Mouse (Mus musculus): Measurements from ENCODE around the gene Rsad2. TPM values are rescaled to one million over a fixed set of nuclear protein-coding genes. Genes with fewer than 3 reads are reported as not detected.
"Not testable (repeated sequence)": the region's sequence is repeated elsewhere in the genome, so short reads cannot be mapped to it uniquely, and the experiment has no call there.

Rsad2 gene
- polyA plus RNA-seq, 1 experiment: 1.7 TPM

DNA sequence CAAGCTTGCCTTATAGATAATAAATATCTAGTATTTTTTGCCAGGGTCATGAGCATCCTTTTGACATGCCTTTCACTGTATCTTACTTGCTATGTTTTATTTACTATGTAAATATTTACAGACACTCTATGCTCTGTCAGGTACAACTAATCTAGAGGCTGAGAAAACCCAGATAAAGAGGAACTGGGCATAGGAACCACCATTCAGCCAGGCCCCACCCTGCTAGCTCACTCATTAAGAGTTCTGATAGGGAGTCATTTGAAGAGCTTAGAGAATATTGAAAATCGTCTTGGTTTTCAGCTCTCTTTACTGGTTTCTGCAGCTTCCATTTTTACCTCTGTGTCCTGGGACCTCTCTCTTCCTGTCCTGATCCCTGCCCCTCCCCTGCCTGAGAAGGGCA, 5.1 kb downstream of the Rsad2 start:
- peaks cover 44% of the 10 kb centered on the region for H3K4me1 ChIP-seq (ENCODE audit: control insufficient read depth)
- H3K9me3 ChIP-seq (ENCODE audit: control insufficient read depth, low read length): no peaks in the 10 kb centered on the region
- no peaks in the 10 kb centered on the region; the same call in 1 of the 2 replicates for H3K36me3 ChIP-seq (ENCODE audit: control insufficient read depth)
- peak overlapping the region; percentile 39 for H3K4me3 ChIP-seq (replicated peaks)
- H3K27me3 ChIP-seq (ENCODE audit: control insufficient read depth): peaks cover 2% of the 10 kb centered on the region; the same call in 1 of the 2 replicates
- no peak for TF ChIP-seq GATA1 (IDR thresholded peaks at IDR 0.05; ENCODE audit: low read length)
- no peak for TF ChIP-seq TAL1 (IDR thresholded peaks at IDR 0.05; ENCODE audit: low read length)

- Histone ChIP-seq H3K9me3 (ENCODE audit: control insufficient read depth, low read length) (no peaks in the 10 kb centered on the region), H3K4me1 (ENCODE audit: control insufficient read depth) (peaks cover 36% of the 10 kb centered on the region), H3K27me3 (ENCODE audit: control insufficient read depth) (no peaks in the 10 kb centered on the region), H3K36me3 (ENCODE audit: control insufficient read depth) (no peaks in the 10 kb centered on the region; the same call in 1 of the 2 replicates), H3K4me3 (replicated peaks) (no peak overlapping the region)
- TF ChIP-seq TAL1 (IDR thresholded peaks at IDR 0.05; ENCODE audit: low read length) (no peak), GATA1 (IDR thresholded peaks at IDR 0.05; ENCODE audit: low read length) (no peak)
These were observed 6.8 kb downstream of the Rsad2 start for GRCm38 (mm10) chr12:26449483-26449882.

DNA sequence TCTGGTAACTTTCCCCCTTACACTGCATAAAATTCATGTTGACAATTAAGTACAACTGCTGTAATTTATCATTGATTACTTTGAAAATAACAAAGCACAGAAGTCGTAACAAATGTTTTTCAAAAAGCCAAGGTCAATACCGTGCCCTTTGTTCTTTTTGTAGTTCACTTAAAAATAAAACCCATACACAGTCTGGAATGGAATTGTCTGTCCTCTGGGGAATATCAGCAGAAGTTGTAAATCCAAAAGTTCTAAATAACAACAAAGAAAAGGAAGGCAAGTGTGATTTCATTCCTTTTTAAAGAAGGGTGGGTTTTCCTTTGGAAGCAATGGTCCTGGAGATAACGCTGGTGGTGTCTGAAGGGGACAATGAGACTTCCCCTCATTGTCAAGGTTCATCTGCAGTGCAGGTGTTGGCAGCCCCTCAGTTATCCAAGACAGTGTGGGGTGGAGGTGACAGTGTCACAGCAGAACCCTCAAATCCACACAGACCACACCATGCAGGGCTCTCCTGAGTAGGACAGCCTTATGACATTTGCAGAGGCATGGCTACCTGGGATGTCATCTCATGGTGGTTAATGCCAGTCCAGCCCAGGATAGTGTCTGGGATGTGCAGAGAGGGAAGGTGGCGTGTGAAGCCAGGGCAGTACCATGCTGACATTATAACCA, 9.7 kb downstream of the Rsad2 start:
- H3K4me3 ChIP-seq (replicated peaks): no peak overlapping the region
- H3K36me3 ChIP-seq (ENCODE audit: control insufficient read depth): no peaks in the 10 kb centered on the region; the same call in 1 of the 2 replicates
- TF ChIP-seq GATA1 (IDR thresholded peaks at IDR 0.05; ENCODE audit: low read length): no peak
- TF ChIP-seq TAL1 (IDR thresholded peaks at IDR 0.05; ENCODE audit: low read length): no peak
- H3K9me3 ChIP-seq (ENCODE audit: control insufficient read depth, low read length): no peaks in the 10 kb centered on the region
- no peaks in the 10 kb centered on the region for H3K27me3 ChIP-seq (ENCODE audit: control insufficient read depth)
- peaks cover 15% of the 10 kb centered on the region for H3K4me1 ChIP-seq (ENCODE audit: control insufficient read depth)

GRCm38 (mm10) chr12:26444511-26444910, 11.7 kb downstream of the Rsad2 start:
- H3K9me3 ChIP-seq (ENCODE audit: control insufficient read depth, low read length): no peaks in the 10 kb centered on the region
- TF ChIP-seq TAL1 (IDR thresholded peaks at IDR 0.05; ENCODE audit: low read length) (no peak), GATA1 (IDR thresholded peaks at IDR 0.05; ENCODE audit: low read length) (no peak)
- no peaks in the 10 kb centered on the region for H3K27me3 ChIP-seq (ENCODE audit: control insufficient read depth)
- no peak overlapping the region for H3K4me3 ChIP-seq (replicated peaks)
- H3K4me1 ChIP-seq (ENCODE audit: control insufficient read depth): peaks cover 2% of the 10 kb centered on the region; the same call in 1 of the 2 replicates
- H3K36me3 ChIP-seq (ENCODE audit: control insufficient read depth): no peaks in the 10 kb centered on the region; the same call in 1 of the 2 replicates

DNA sequence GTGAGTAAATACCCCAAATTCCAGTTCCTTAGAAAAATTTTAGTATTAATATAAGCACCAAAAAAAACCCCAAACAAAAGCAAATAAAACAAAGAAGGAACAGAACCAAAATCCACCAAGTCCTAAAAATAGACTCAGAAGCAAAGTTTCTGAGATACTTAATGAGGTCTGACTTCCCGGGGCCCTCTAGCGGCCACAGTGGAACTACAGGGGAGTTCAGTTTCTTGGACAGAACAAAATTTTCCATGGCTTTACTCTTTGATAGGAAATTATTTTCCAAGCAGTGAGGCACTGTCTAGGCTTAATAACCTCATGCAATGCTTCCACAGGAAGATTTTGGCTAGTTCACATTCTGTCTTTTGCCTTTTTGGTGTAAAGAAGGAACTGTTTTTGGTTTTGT, 12.2 kb downstream of the Rsad2 start:
- Histone ChIP-seq H3K27me3 (ENCODE audit: control insufficient read depth) (no peaks in the 10 kb centered on the region), H3K4me3 (replicated peaks) (no peak overlapping the region), H3K9me3 (ENCODE audit: control insufficient read depth, low read length) (no peaks in the 10 kb centered on the region), H3K4me1 (ENCODE audit: control insufficient read depth) (peaks cover 2% of the 10 kb centered on the region; the same call in 1 of the 2 replicates), H3K36me3 (ENCODE audit: control insufficient read depth) (no peaks in the 10 kb centered on the region; the same call in 1 of the 2 replicates)
- TF ChIP-seq GATA1 (IDR thresholded peaks at IDR 0.05; ENCODE audit: low read length) (no peak), TAL1 (IDR thresholded peaks at IDR 0.05; ENCODE audit: low read length) (no peak)

DNA sequence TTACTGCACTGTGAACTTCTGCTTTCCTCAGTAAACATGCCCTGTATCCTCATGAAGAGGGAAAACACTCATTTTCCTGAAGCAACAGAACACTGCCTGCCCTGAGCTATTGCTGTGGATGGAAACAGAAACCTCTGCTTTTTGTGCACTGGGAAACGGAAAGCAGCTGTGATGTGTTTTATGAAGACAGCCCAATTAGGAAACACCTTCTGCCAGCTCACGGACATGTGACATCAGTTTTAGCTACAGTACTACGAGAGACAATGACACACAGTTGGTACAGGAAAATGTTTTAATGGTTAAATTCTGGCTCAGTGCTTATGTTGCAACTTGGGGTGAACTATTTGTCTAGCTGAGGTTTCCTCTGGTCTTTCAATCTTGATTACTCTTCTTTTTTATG, 16.9 kb downstream of the Rsad2 start:
- Histone ChIP-seq H3K4me1 (ENCODE audit: control insufficient read depth) (no peaks in the 10 kb centered on the region), H3K36me3 (ENCODE audit: control insufficient read depth) (no peaks in the 10 kb centered on the region), H3K9me3 (ENCODE audit: control insufficient read depth, low read length) (no peaks in the 10 kb centered on the region), H3K27me3 (ENCODE audit: control insufficient read depth) (no peaks in the 10 kb centered on the region), H3K4me3 (replicated peaks) (no peak overlapping the region)
- TF ChIP-seq TAL1 (IDR thresholded peaks at IDR 0.05; ENCODE audit: low read length): no peak
- no peak for TF ChIP-seq GATA1 (IDR thresholded peaks at IDR 0.05; ENCODE audit: low read length)

- no peaks in the 10 kb centered on the region for H3K4me1 ChIP-seq (ENCODE audit: control insufficient read depth)
- H3K36me3 ChIP-seq (ENCODE audit: control insufficient read depth): no peaks in the 10 kb centered on the region
- H3K27me3 ChIP-seq (ENCODE audit: control insufficient read depth): no peaks in the 10 kb centered on the region
- no peaks in the 10 kb centered on the region for H3K9me3 ChIP-seq (ENCODE audit: control insufficient read depth, low read length)
- TF ChIP-seq TAL1 (IDR thresholded peaks at IDR 0.05; ENCODE audit: low read length) (no peak), GATA1 (IDR thresholded peaks at IDR 0.05; ENCODE audit: low read length) (no peak)
- no peak overlapping the region for H3K4me3 ChIP-seq (replicated peaks)
These were observed 18.3 kb downstream of the Rsad2 start for GRCm38 (mm10) chr12:26437950-26438349.

DNA sequence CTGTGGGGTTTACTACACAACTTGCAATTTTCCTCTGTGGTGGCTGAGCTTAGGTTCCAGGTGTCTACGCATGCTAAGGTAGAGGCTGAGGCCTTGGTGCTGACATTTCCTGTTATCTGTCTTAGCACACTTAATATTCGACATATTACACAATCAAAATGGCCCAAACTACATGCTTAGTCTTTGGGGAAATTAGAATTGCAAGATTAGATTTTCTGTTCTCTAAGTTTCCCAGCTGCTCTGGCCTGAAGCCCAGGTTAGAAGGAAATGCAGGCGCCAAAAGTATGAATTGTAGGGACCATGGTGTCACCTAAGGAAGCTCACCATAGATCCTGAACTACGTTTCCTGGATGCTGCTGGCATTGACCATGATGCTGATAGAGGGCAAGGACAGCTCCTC, 19.9 kb downstream of the Rsad2 start:
- Histone ChIP-seq H3K4me1 (ENCODE audit: control insufficient read depth) (no peaks in the 10 kb centered on the region), H3K36me3 (ENCODE audit: control insufficient read depth) (no peaks in the 10 kb centered on the region), H3K27me3 (ENCODE audit: control insufficient read depth) (no peaks in the 10 kb centered on the region), H3K4me3 (replicated peaks) (no peak overlapping the region), H3K9me3 (ENCODE audit: control insufficient read depth, low read length) (no peaks in the 10 kb centered on the region)
- TF ChIP-seq GATA1 (IDR thresholded peaks at IDR 0.05; ENCODE audit: low read length) (no peak), TAL1 (IDR thresholded peaks at IDR 0.05; ENCODE audit: low read length) (no peak)

- not testable (repeated sequence) for H3K4me1 ChIP-seq (ENCODE audit: control insufficient read depth); H3K27me3 ChIP-seq (ENCODE audit: control insufficient read depth); H3K4me3 ChIP-seq (replicated peaks); H3K36me3 ChIP-seq (ENCODE audit: control insufficient read depth); H3K9me3 ChIP-seq (ENCODE audit: control insufficient read depth, low read length)
These were observed 27.5 kb downstream of the Rsad2 start for GRCm38 (mm10) chr12:26428771-26429170.

GRCm38 (mm10) chr12:26424841-26425240, 31.4 kb downstream of the Rsad2 start:
- TF ChIP-seq GATA1 (IDR thresholded peaks at IDR 0.05; ENCODE audit: low read length) (no peak), TAL1 (IDR thresholded peaks at IDR 0.05; ENCODE audit: low read length) (no peak)
- H3K9me3 ChIP-seq (ENCODE audit: control insufficient read depth, low read length): no peaks in the 10 kb centered on the region
- peaks cover 5% of the 10 kb centered on the region for H3K4me1 ChIP-seq (ENCODE audit: control insufficient read depth)
- H3K4me3 ChIP-seq (replicated peaks): no peak overlapping the region
- no peaks in the 10 kb centered on the region for H3K27me3 ChIP-seq (ENCODE audit: control insufficient read depth)
- no peaks in the 10 kb centered on the region for H3K36me3 ChIP-seq (ENCODE audit: control insufficient read depth)
